Mouse (Mus musculus): ENCODE results near the gene Atp1a1. TPM values are rescaled to one million over a fixed set of nuclear protein-coding genes. Genes with fewer than 3 reads are reported as not detected.

Atp1a1 gene
- polyA plus RNA-seq (2014; fragmentation: Nextera tagmentation; extraction: Ambion mirVana) = 121 and 122 TPM in 2 replicates

GRCm38 (mm10) chr3:101604550-101605223 lies at the start of gene Atp1a1:
Gene Atp1a1 (minus strand): TSS chr3:101604684.
- Histone ChIP-seq H3K4me1 (replicated peaks; ENCODE audit: control insufficient read depth, insufficient read depth, low read length) (peaks cover 26% of the 10 kb centered on the region), H3K9ac (ENCODE audit: low read length) (peak within 1 kb of the TSS; percentile 95), H3K4me2 (ENCODE audit: low read depth, low read length, severe bottlenecking) (peak within 1 kb of the TSS; percentile 64), H3K9me3 (ENCODE audit: control insufficient read depth, low read length) (no peaks in the 10 kb centered on the region), H3K27ac (ENCODE audit: low read depth, low read length) (peak within 1 kb of the TSS; percentile 95), H3K27me3 (ENCODE audit: control insufficient read depth, insufficient read depth, low read length) (no peaks in the 10 kb centered on the region), H3K4me3 (ENCODE audit: low read depth, low read length) (peak within 1 kb of the TSS; percentile 88), H3K36me3 (ENCODE audit: control insufficient read depth, insufficient read depth, low read length) (no peaks in the 10 kb centered on the region)
- WGBS = under 1% methylated on average over 63 of the region's 64 CpGs
- ATAC-seq (replicated peaks; ENCODE audit: low FRiP score) (peak; percentile 96), DNase-seq (ENCODE audit: low spot score) (peak; percentile 98)

- WGBS = 71% methylated on average over 7 of the region's 7 CpGs
- H3K27me3 ChIP-seq (ENCODE audit: control insufficient read depth, insufficient read depth, low read length) = no peaks in the 10 kb centered on the region
These were observed 49.0 kb upstream of the Atp1a1 start for GRCm38 (mm10) chr3:101653446-101653845.

GRCm38 (mm10) chr3:101652967-101653366 lies 48.5 kb upstream of the Atp1a1 start:
- Histone ChIP-seq H3K27ac (ENCODE audit: low read depth, low read length) (no peak overlapping the region), H3K9me3 (ENCODE audit: control insufficient read depth, low read length) (no peaks in the 10 kb centered on the region), H3K27me3 (ENCODE audit: control insufficient read depth, insufficient read depth, low read length) (no peaks in the 10 kb centered on the region), H3K36me3 (ENCODE audit: control insufficient read depth, insufficient read depth, low read length) (no peaks in the 10 kb centered on the region), H3K9ac (ENCODE audit: low read length) (no peak overlapping the region), H3K4me2 (ENCODE audit: low read depth, low read length, severe bottlenecking) (no peak overlapping the region), H3K4me1 (replicated peaks; ENCODE audit: control insufficient read depth, insufficient read depth, low read length) (no peaks in the 10 kb centered on the region), H3K4me3 (ENCODE audit: low read depth, low read length) (no peak overlapping the region)
- ATAC-seq (replicated peaks; ENCODE audit: low FRiP score) (no peak), DNase-seq (ENCODE audit: low spot score) (no peak)
- 74% methylated on average over 2 of the region's 2 CpGs for WGBS

More at GRCm38 (mm10) chr3:101653446-101653845, 49.0 kb upstream of the Atp1a1 start:
- no peak for DNase-seq (ENCODE audit: low spot score)
- Histone ChIP-seq H3K4me1 (replicated peaks; ENCODE audit: control insufficient read depth, insufficient read depth, low read length) (no peaks in the 10 kb centered on the region), H3K4me3 (ENCODE audit: low read depth, low read length) (no peak overlapping the region), H3K27ac (ENCODE audit: low read depth, low read length) (no peak overlapping the region), H3K9ac (ENCODE audit: low read length) (no peak overlapping the region), H3K4me2 (ENCODE audit: low read depth, low read length, severe bottlenecking) (no peak overlapping the region), H3K36me3 (ENCODE audit: control insufficient read depth, insufficient read depth, low read length) (no peaks in the 10 kb centered on the region), H3K9me3 (ENCODE audit: control insufficient read depth, low read length) (no peaks in the 10 kb centered on the region)
- ATAC-seq (replicated peaks; ENCODE audit: low FRiP score) = no peak

DNA sequence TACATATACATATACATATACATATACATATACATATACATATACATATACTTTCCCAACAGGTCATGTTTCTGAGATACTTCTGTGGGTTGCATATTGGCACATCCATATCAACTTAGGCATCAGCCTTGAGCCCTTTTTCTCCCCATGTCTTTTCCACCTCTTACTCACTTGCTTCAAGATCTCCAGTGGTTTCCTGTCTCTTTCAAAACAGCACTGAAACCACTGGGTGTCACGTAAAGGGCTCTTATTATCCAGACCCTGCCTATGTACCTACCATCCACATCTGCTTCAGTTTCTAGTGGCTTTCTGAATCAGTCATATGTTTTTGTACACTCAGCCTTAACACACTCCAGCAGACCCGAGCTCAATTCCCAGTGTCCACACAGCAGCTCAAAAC lies 45.8 kb upstream of the Atp1a1 start:
- WGBS = 70% methylated on average over 2 of the region's 2 CpGs

GRCm38 (mm10) chr3:101649271-101649670 lies 44.8 kb upstream of the Atp1a1 start:
- Histone ChIP-seq H3K4me3 (ENCODE audit: low read depth, low read length) (no peak overlapping the region), H3K9ac (ENCODE audit: low read length) (no peak overlapping the region), H3K9me3 (ENCODE audit: control insufficient read depth, low read length) (no peaks in the 10 kb centered on the region), H3K27me3 (ENCODE audit: control insufficient read depth, insufficient read depth, low read length) (no peaks in the 10 kb centered on the region), H3K36me3 (ENCODE audit: control insufficient read depth, insufficient read depth, low read length) (no peaks in the 10 kb centered on the region), H3K4me1 (replicated peaks; ENCODE audit: control insufficient read depth, insufficient read depth, low read length) (no peaks in the 10 kb centered on the region), H3K27ac (ENCODE audit: low read depth, low read length) (no peak overlapping the region), H3K4me2 (ENCODE audit: low read depth, low read length, severe bottlenecking) (no peak overlapping the region)
- no peak for ATAC-seq (replicated peaks; ENCODE audit: low FRiP score)
- 80% methylated on average over 2 of the region's 2 CpGs for WGBS
- DNase-seq (ENCODE audit: low spot score) = no peak

More for the DNA sequence above, 45.8 kb upstream of the Atp1a1 start:
- DNase-seq (ENCODE audit: low spot score) (no peak), ATAC-seq (replicated peaks; ENCODE audit: low FRiP score) (no peak)
- no peaks in the 10 kb centered on the region for H3K9me3 ChIP-seq (ENCODE audit: control insufficient read depth, low read length)
- no peak overlapping the region for H3K9ac ChIP-seq (ENCODE audit: low read length)
- H3K27ac ChIP-seq (ENCODE audit: low read depth, low read length) = no peak overlapping the region
- no peaks in the 10 kb centered on the region for H3K4me1 ChIP-seq (replicated peaks; ENCODE audit: control insufficient read depth, insufficient read depth, low read length)
- no peak overlapping the region for H3K4me2 ChIP-seq (ENCODE audit: low read depth, low read length, severe bottlenecking)
- no peak overlapping the region for H3K4me3 ChIP-seq (ENCODE audit: low read depth, low read length)
- no peaks in the 10 kb centered on the region for H3K27me3 ChIP-seq (ENCODE audit: control insufficient read depth, insufficient read depth, low read length)
- no peaks in the 10 kb centered on the region for H3K36me3 ChIP-seq (ENCODE audit: control insufficient read depth, insufficient read depth, low read length)

DNA sequence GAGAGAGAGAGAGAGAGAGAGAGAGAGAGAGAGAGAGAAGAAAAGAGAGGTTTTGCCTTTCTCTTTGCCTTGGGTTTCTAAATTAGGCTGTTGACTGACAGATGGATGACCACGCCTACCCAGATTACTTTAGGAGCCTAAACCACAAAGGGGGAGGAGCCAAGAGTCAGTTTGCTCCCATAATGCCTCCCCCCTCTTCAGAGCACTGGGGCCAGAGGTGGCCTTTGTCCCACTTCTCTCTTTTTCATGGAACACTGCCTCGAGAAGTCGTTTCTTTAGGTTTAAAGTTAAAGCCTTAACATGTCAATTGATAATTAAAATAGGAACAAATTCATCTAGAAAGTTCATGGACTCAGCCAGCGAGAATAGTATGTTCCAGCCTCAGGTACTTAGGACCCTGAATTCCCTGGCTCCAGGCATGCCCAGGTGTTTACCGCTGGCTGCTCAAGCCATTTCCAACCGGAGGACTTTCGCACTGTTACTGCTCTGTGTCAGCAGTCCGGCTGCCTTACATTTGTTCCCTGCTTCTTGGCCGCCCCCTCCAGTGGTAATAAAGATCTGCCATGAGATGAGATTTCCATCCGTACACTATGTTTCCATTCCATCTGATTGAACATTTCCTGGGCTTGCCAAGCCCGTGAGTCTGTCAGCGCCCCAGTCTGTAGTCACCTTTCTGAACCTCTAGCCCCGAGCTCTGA lies 43.8 kb upstream of the Atp1a1 start:
- Histone ChIP-seq H3K27ac (ENCODE audit: low read depth, low read length) (no peak overlapping the region), H3K4me3 (ENCODE audit: low read depth, low read length) (no peak overlapping the region), H3K4me1 (replicated peaks; ENCODE audit: control insufficient read depth, insufficient read depth, low read length) (no peaks in the 10 kb centered on the region), H3K9me3 (ENCODE audit: control insufficient read depth, low read length) (no peaks in the 10 kb centered on the region), H3K36me3 (ENCODE audit: control insufficient read depth, insufficient read depth, low read length) (no peaks in the 10 kb centered on the region), H3K9ac (ENCODE audit: low read length) (no peak overlapping the region), H3K27me3 (ENCODE audit: control insufficient read depth, insufficient read depth, low read length) (no peaks in the 10 kb centered on the region), H3K4me2 (ENCODE audit: low read depth, low read length, severe bottlenecking) (no peak overlapping the region)
- WGBS = 79% methylated on average over 13 of the region's 13 CpGs
- DNase-seq (ENCODE audit: low spot score) (no peak), ATAC-seq (replicated peaks; ENCODE audit: low FRiP score) (no peak)

DNA sequence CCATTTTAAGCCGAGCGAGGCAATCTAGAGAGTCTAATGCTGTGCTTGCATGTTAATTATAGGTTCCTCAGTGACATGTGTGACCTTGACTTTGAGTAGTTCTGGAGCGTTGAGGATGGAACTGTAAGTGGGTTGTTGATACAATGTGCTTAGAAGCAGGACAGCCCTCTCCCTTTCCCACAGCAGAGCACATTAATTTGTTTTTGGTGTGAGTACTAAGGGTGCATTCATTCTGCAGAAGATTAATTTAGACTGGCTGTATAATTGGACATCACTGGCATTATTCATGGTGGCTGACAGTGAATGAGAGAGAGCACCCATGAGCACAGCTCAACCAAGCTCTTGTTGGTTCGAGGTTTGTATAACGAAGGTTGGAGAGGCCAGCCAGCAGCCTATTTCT lies 42.3 kb upstream of the Atp1a1 start:
- peak; percentile 39; the same call in 1 of the 2 replicates for ATAC-seq (replicated peaks; ENCODE audit: low FRiP score)
- no peak overlapping the region for H3K9ac ChIP-seq (ENCODE audit: low read length)
- H3K27me3 ChIP-seq (ENCODE audit: control insufficient read depth, insufficient read depth, low read length) = no peaks in the 10 kb centered on the region
- no peaks in the 10 kb centered on the region for H3K4me1 ChIP-seq (replicated peaks; ENCODE audit: control insufficient read depth, insufficient read depth, low read length)
- no peak overlapping the region for H3K4me2 ChIP-seq (ENCODE audit: low read depth, low read length, severe bottlenecking)
- H3K36me3 ChIP-seq (ENCODE audit: control insufficient read depth, insufficient read depth, low read length) = no peaks in the 10 kb centered on the region
- no peak overlapping the region for H3K4me3 ChIP-seq (ENCODE audit: low read depth, low read length)
- no peak overlapping the region for H3K27ac ChIP-seq (ENCODE audit: low read depth, low read length)
- H3K9me3 ChIP-seq (ENCODE audit: control insufficient read depth, low read length) = no peaks in the 10 kb centered on the region
- 47% methylated on average over 5 of the region's 5 CpGs for WGBS
- no peak for DNase-seq (ENCODE audit: low spot score)

- Histone ChIP-seq H3K4me1 (replicated peaks; ENCODE audit: control insufficient read depth, insufficient read depth, low read length) (no peaks in the 10 kb centered on the region), H3K36me3 (ENCODE audit: control insufficient read depth, insufficient read depth, low read length) (no peaks in the 10 kb centered on the region), H3K27ac (ENCODE audit: low read depth, low read length) (no peak overlapping the region), H3K27me3 (ENCODE audit: control insufficient read depth, insufficient read depth, low read length) (no peaks in the 10 kb centered on the region), H3K4me3 (ENCODE audit: low read depth, low read length) (no peak overlapping the region), H3K9me3 (ENCODE audit: control insufficient read depth, low read length) (no peaks in the 10 kb centered on the region), H3K9ac (ENCODE audit: low read length) (no peak overlapping the region), H3K4me2 (ENCODE audit: low read depth, low read length, severe bottlenecking) (no peak overlapping the region)
- ATAC-seq (replicated peaks; ENCODE audit: low FRiP score) = no peak
- WGBS = 92% methylated on average over 1 of the region's 1 CpGs
- DNase-seq (ENCODE audit: low spot score) = no peak
These were observed 41.2 kb upstream of the Atp1a1 start for GRCm38 (mm10) chr3:101645569-101646106.
